Comparison of ENCODE assay signal across 9 mouse cellular contexts in the genomic region with DNA sequence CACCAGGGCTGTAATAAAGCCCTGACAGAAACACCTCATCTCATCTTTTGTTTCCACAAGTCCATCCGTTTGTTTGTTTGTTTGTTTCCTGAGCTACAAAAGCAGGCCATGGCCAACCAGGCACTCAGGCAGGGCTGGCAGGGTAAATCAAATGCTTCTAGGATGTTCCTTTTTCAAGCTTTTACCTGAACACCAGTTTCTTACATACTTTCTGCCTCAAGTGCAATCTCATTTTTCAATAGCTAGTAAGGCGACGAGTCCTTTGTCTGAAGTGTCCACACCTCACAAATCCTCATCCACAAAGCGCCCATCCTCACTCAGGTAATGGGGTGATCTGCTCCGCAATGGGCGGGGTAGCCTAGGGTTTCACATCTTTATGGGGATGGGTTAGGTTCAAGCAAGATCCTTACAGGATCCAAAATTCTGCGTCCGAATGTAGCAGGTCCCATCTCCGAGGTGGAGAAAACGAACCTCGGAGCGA. TPM values are rescaled to one million over a fixed set of nuclear protein-coding genes. Genes with fewer than 3 reads are reported as not detected.
A peak's percentile ranks its signal among the peaks of the same experiment; 100 is the strongest.
DNase-seq lines count a peak whose midpoint lies in the region; ATAC-seq and TF ChIP-seq lines count a peak whose summit lies in the region.
"Had no signal": no experiment of that assay in that cellular context is flagged by ENCODE, and none has a peak within 500 bp of the region (broad histone marks: within the 10 kb centered on the region; RNA-seq: fewer than 3 reads in every experiment).

No protein-coding gene starts in this region.

- TF ChIP-seq CTCF in liver, postnatal 0 days (IDR thresholded peaks at IDR 0.05; ENCODE audit: low read depth) = no peak

- peak overlapping the region; percentile 74 to 85 for H3K4me3 ChIP-seq in heart, embryonic 14.5 days (ENCODE audit: control insufficient read depth in 1 of 2, insufficient read depth in 1 of 2, low read depth in 1 of 2, low read length in 2 of 2)
- H3K4me3 ChIP-seq in ES-E14 (ENCODE audit: insufficient read depth in 1 of 2, low read depth in 1 of 2, low read length in 2 of 2, poor library complexity in 1 of 2, severe bottlenecking in 1 of 2) = peak overlapping the region; percentile 91 to 95
- peak overlapping the region; percentile 86 for H3K4me3 ChIP-seq in forebrain, embryonic 14.5 days (ENCODE audit: low read depth, low read length)
- H3K4me3 ChIP-seq in liver, postnatal 0 days (ENCODE audit: low read depth, low read length) = peak overlapping the region; percentile 94

- peak overlapping the region; percentile 89 for H3K4me2 ChIP-seq in heart, embryonic 14.5 days (ENCODE audit: low read length)
- H3K4me2 ChIP-seq in forebrain, embryonic 14.5 days (ENCODE audit: low read length) = peak overlapping the region; percentile 79
- peak overlapping the region; percentile 100 for H3K4me2 ChIP-seq in liver, postnatal 0 days (ENCODE audit: low read depth, low read length)

- H3K9me3 ChIP-seq in heart, embryonic 14.5 days (ENCODE audit: control insufficient read depth, low read length) = no peaks in the 10 kb centered on the region
- no peaks in the 10 kb centered on the region for H3K9me3 ChIP-seq in ES-E14 (ENCODE audit: control insufficient read depth, insufficient read depth, low read depth, low read length)
- H3K9me3 ChIP-seq in forebrain, embryonic 14.5 days (replicated peaks; ENCODE audit: control insufficient read depth, low read length) = no peaks in the 10 kb centered on the region
- no peaks in the 10 kb centered on the region for H3K9me3 ChIP-seq in liver, postnatal 0 days (ENCODE audit: low read length)

- intact Hi-C loops in heart, postnatal 14 days (cut with DNase I) = loop anchor here (5.0 kb wide), 1 partner anchor 46 kb away; no protein-coding TSS in a partner anchor
- intact Hi-C loops in gastrocnemius, postnatal 14 days (cut with DNase I; ENCODE audit: low total_unique reads) = no loop called here

- no peak for ATAC-seq in heart, embryonic 14.5 days (ENCODE audit: insufficient number of reproducible peaks, insufficient read depth, low FRiP score, low read depth)
- no peak for ATAC-seq in forebrain, embryonic 14.5 days
- ATAC-seq in liver, postnatal 0 days = no peak
- no peak; the same call in 1 of the 2 replicates for ATAC-seq in frontal cortex, adult (ENCODE audit: low TSS enrichment)

- no peak for TF ChIP-seq EP300 in liver, postnatal 0 days (IDR thresholded peaks at IDR 0.05; ENCODE audit: low read depth)

- in situ Hi-C loops in ES-E14 (cut with MboI; ENCODE audit: low sequenced_read_pairs in 2 of 2, unreplicated experiment in 2 of 2) = no loop called here

- peak overlapping the region; percentile 79 for H3K9ac ChIP-seq in heart, embryonic 14.5 days (ENCODE audit: low read length)
- H3K9ac ChIP-seq in ES-E14 (ENCODE audit: insufficient read depth, low read depth, low read length, poor library complexity, severe bottlenecking) = peak overlapping the region; percentile 85
- peak overlapping the region; percentile 92 for H3K9ac ChIP-seq in forebrain, embryonic 14.5 days (ENCODE audit: low read length)
- H3K9ac ChIP-seq in liver, postnatal 0 days (replicated peaks) = peak overlapping the region; percentile 82

- H3K27me3 ChIP-seq in heart, embryonic 14.5 days (ENCODE audit: control insufficient read depth, insufficient read depth, low read length) = no peaks in the 10 kb centered on the region
- no peaks in the 10 kb centered on the region for H3K27me3 ChIP-seq in forebrain, embryonic 14.5 days (replicated peaks; ENCODE audit: control insufficient read depth, insufficient read depth, low read length)
- no peaks in the 10 kb centered on the region for H3K27me3 ChIP-seq in liver, postnatal 0 days (ENCODE audit: insufficient read depth, low read length)

- DNase-seq in heart, postnatal 14 days = no peak
- DNase-seq in ES-E14 (ENCODE audit: low read depth, low spot score) = no peak
- peak; percentile 18 for DNase-seq in forebrain, embryonic 14.5 days (ENCODE audit: low spot score)
- DNase-seq in liver, postnatal 0 days = no peak
- no peak for DNase-seq in gastrocnemius, postnatal 14 days
- DNase-seq in right cerebral cortex, postnatal 36 days (ENCODE audit: low spot score in 2 of 2) = no peak

- peaks cover 3 to 8% of the 10 kb centered on the region in 2 experiments; a peak in 3 of 4 replicates for H3K4me1 ChIP-seq in heart, embryonic 14.5 days (ENCODE audit: control insufficient read depth in 2 of 2, insufficient read depth in 2 of 2, low read length in 2 of 2)
- H3K4me1 ChIP-seq in ES-E14 (ENCODE audit: control insufficient read depth in 2 of 2, insufficient read depth in 2 of 2, low read length in 2 of 2, poor library complexity in 1 of 2) = 0 out of 4 replicates have a peak, but pooled peaks cover 0 to 2% of the 10 kb centered on the region in 2 experiments
- H3K4me1 ChIP-seq in forebrain, embryonic 14.5 days (ENCODE audit: control insufficient read depth, insufficient read depth, low read length) = 0 out of 2 replicates have a peak, but pooled peaks cover 4% of the 10 kb centered on the region
- peaks cover 12% of the 10 kb centered on the region for H3K4me1 ChIP-seq in liver, postnatal 0 days (ENCODE audit: insufficient read depth)

- H3K36me3 ChIP-seq in heart, embryonic 14.5 days (ENCODE audit: control insufficient read depth, insufficient read depth, low read length) = no peaks in the 10 kb centered on the region
- H3K36me3 ChIP-seq in ES-E14 (ENCODE audit: control insufficient read depth, insufficient read depth, low read length, poor library complexity, severe bottlenecking) = no peaks in the 10 kb centered on the region
- 0 out of 2 replicates have a peak, but pooled peaks cover 2% of the 10 kb centered on the region for H3K36me3 ChIP-seq in forebrain, embryonic 14.5 days (ENCODE audit: control insufficient read depth, insufficient read depth, low read length)
- H3K36me3 ChIP-seq in liver, postnatal 0 days (replicated peaks; ENCODE audit: insufficient read depth, low read length) = no peaks in the 10 kb centered on the region

- peak overlapping the region; percentile 24 to 60; a peak in 3 of 4 replicates for H3K27ac ChIP-seq in heart, embryonic 14.5 days (replicated peaks in 1 of 2; ENCODE audit: control insufficient read depth in 1 of 2, insufficient read depth in 1 of 2, low read depth in 2 of 2, low read length in 2 of 2)
- H3K27ac ChIP-seq in ES-E14 (ENCODE audit: insufficient read depth, low read depth, low read length, poor library complexity, severe bottlenecking) = no peak overlapping the region
- peak overlapping the region; percentile 87 for H3K27ac ChIP-seq in forebrain, embryonic 14.5 days (ENCODE audit: low read depth, low read length)
- no peak overlapping the region for H3K27ac ChIP-seq in liver, postnatal 0 days (ENCODE audit: low read depth)

- 2% methylated on average over 12 of the region's 12 CpGs for WGBS in heart, embryonic 14.5 days
- 1% methylated on average over 12 of the region's 12 CpGs for WGBS in forebrain, embryonic 14.5 days
- WGBS in liver, postnatal 0 days (ENCODE audit: insufficient replicate concordance) = 6% methylated on average over 12 of the region's 12 CpGs

TF ChIP-seq in ES-E14, 5 proteins besides CTCF, POLR2A, EP300 and RAD21:
- TF ChIP-seq HCFC1 (IDR thresholded peaks at IDR 0.05; ENCODE audit: borderline replicate concordance, insufficient read depth, low read length) = no peak
- no peak for TF ChIP-seq MAFK (IDR thresholded peaks at IDR 0.05; ENCODE audit: insufficient read depth, low read depth, low read length)
- TF ChIP-seq ZNF384 (IDR thresholded peaks at IDR 0.05; ENCODE audit: low read depth, low read length) = no peak
- no peak for TF ChIP-seq ZC3H11A (IDR thresholded peaks at IDR 0.05; ENCODE audit: borderline replicate concordance, low read depth, low read length)
- TF ChIP-seq CHD2 (IDR thresholded peaks at IDR 0.05; ENCODE audit: low read depth, low read length) = no peak

RNA-seq across cellular contexts. Expression of gene Gfod2, which starts 0.6 kb away (rescaled TPM):
- 6.8 and 8.9 TPM in 2 replicates for polyA plus RNA-seq in heart, embryonic 14.5 days (2014; fragmentation: Nextera tagmentation; extraction: Ambion mirVana)
- 1 to 10 TPM; 3.6 to 3.7 TPM for total RNA-seq in heart, postnatal 14 days (2021)
- total RNA-seq in ES-E14 (2012; rRNA removed) = 9.3 and 11.0 TPM in 2 replicates
- polyA plus RNA-seq in forebrain, embryonic 14.5 days (2014; fragmentation: Nextera tagmentation; extraction: Ambion mirVana) = 62.9 and 70.6 TPM in 2 replicates
- polyA plus RNA-seq in liver, postnatal 0 days (2015; fragmentation: Nextera tagmentation; extraction: Ambion mirVana) = 2.4 and 2.9 TPM in 2 replicates
- 1 to 10 TPM; 7.8 to 7.9 TPM for total RNA-seq in gastrocnemius, postnatal 14 days (2021)

RNA-seq across cellular contexts. Expression of gene Enkd1, which starts 49.8 kb away (rescaled TPM):
- 9.3 and 10.1 TPM in 2 replicates for polyA plus RNA-seq in heart, embryonic 14.5 days (2014; fragmentation: Nextera tagmentation; extraction: Ambion mirVana)
- total RNA-seq in heart, postnatal 14 days (2021) = 1 to 10 TPM; 2.4 to 2.5 TPM
- 20.4 and 26.3 TPM in 2 replicates for total RNA-seq in ES-E14 (2012; rRNA removed)
- 18.9 and 19.0 TPM in 2 replicates for polyA plus RNA-seq in forebrain, embryonic 14.5 days (2014; fragmentation: Nextera tagmentation; extraction: Ambion mirVana)
- 2.9 and 3.3 TPM in 2 replicates for polyA plus RNA-seq in liver, postnatal 0 days (2015; fragmentation: Nextera tagmentation; extraction: Ambion mirVana)
- total RNA-seq in gastrocnemius, postnatal 14 days (2021) = 1 to 10 TPM; 1.6 to 1.7 TPM

RNA-seq across cellular contexts. Expression of gene 4933405L10Rik, which starts 50.4 kb away (rescaled TPM):
- polyA plus RNA-seq in heart, embryonic 14.5 days (2014; fragmentation: Nextera tagmentation; extraction: Ambion mirVana) = not detected in 2 replicates
- total RNA-seq in heart, postnatal 14 days (2021) = not detected
- total RNA-seq in ES-E14 (2012; rRNA removed) = 0.18 TPM in 1 of 2 replicates, not detected in the other
- 0.20 and 0.34 TPM in 2 replicates for polyA plus RNA-seq in forebrain, embryonic 14.5 days (2014; fragmentation: Nextera tagmentation; extraction: Ambion mirVana)
- polyA plus RNA-seq in liver, postnatal 0 days (2015; fragmentation: Nextera tagmentation; extraction: Ambion mirVana) = not detected in 2 replicates
- not detected for total RNA-seq in gastrocnemius, postnatal 14 days (2021)
- total RNA-seq: megakaryocyte progenitor cell, adult 5-6 weeks had no signal

RNA-seq across cellular contexts. Expression of gene Pard6a, which starts 56.9 kb away (rescaled TPM):
- polyA plus RNA-seq in heart, embryonic 14.5 days (2014; fragmentation: Nextera tagmentation; extraction: Ambion mirVana) = 12.9 and 17.3 TPM in 2 replicates
- total RNA-seq in heart, postnatal 14 days (2021) = 1 to 10 TPM; 7.8 to 9.1 TPM
- 14.3 and 14.9 TPM in 2 replicates for total RNA-seq in ES-E14 (2012; rRNA removed)
- polyA plus RNA-seq in forebrain, embryonic 14.5 days (2014; fragmentation: Nextera tagmentation; extraction: Ambion mirVana) = 48.1 and 54.6 TPM in 2 replicates
- polyA plus RNA-seq in liver, postnatal 0 days (2015; fragmentation: Nextera tagmentation; extraction: Ambion mirVana) = 5.0 and 6.6 TPM in 2 replicates
- total RNA-seq in gastrocnemius, postnatal 14 days (2021) = 1 to 10 TPM; 5.2 to 7.0 TPM

RNA-seq across cellular contexts. Expression of gene Acd, which starts 56.9 kb away (rescaled TPM):
- polyA plus RNA-seq in heart, embryonic 14.5 days (2014; fragmentation: Nextera tagmentation; extraction: Ambion mirVana) = 39.7 and 41.7 TPM in 2 replicates
- total RNA-seq in heart, postnatal 14 days (2021) = 10 to 100 TPM; 13.8 to 16.9 TPM
- 8.6 and 8.9 TPM in 2 replicates for total RNA-seq in ES-E14 (2012; rRNA removed)
- 79.7 and 89.5 TPM in 2 replicates for polyA plus RNA-seq in forebrain, embryonic 14.5 days (2014; fragmentation: Nextera tagmentation; extraction: Ambion mirVana)
- polyA plus RNA-seq in liver, postnatal 0 days (2015; fragmentation: Nextera tagmentation; extraction: Ambion mirVana) = 20.6 and 22.4 TPM in 2 replicates
- 10 to 100 TPM in 1 of 2 experiments, 1 to 10 TPM in 1; 9.2 to 10.3 TPM for total RNA-seq in gastrocnemius, postnatal 14 days (2021)

Comparison
In these comparisons a context has a peak if more than half of its experiments do, and no peak if none do; other contexts are left out.
1. H3K27ac ChIP-seq: peak in heart, embryonic 14.5 days (2 of 2) and forebrain, embryonic 14.5 days (single experiment); none in ES-E14 (single experiment) and liver, postnatal 0 days (single experiment).
2. Peak in every context shown above with its lines, with median percentiles within 50 percentile points of each other: H3K4me2 ChIP-seq, H3K4me3 ChIP-seq and H3K9ac ChIP-seq.